Mouse (Mus musculus): ENCODE results near the gene Nif3l1. TPM values are rescaled to one million over a fixed set of nuclear protein-coding genes. Genes with fewer than 3 reads are reported as not detected.

Nif3l1 gene
- 16.2 TPM for polyA plus RNA-seq (2014; fragmentation: Illumina TruSeq; extraction: RNeasy Lipid Tissue Mini Kit (QIAGEN cat#74804); ENCODE audit: low read depth, low replicate concordance)

DNA sequence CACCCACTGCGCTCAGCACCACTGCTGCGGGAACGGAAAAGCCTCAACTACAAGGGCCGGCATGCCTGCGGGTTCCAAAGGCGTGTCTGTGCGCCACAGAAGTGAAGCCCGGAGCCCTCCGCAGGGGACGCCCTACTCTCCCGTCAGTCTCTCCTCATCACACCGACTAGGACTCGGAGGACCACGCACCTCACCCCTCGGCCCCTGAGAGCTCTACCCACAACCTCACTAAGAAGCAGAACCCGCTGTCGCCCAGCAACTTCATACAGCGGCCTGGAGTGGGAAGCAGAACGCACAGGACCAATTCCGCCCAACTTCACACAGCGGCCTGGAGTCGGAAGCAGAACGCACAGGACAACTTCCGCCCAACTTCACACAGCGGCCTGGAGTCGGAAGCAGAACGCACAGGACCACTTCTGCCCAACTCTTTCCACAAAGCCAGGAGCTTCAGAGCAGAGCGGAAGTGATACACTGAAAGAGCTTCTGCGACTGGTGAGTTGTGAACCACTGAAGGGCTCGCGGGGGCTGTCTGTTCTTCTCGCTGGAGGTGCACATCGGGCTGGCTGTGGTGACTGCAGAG, at the start of gene Nif3l1, which contains the start of gene Ppil3:
Gene Nif3l1 (plus strand): TSS at position 9 of the 580 bp plus-strand sequence.
Gene Ppil3 (minus strand): TSS at position 344 of the 580 bp plus-strand sequence.

DNA sequence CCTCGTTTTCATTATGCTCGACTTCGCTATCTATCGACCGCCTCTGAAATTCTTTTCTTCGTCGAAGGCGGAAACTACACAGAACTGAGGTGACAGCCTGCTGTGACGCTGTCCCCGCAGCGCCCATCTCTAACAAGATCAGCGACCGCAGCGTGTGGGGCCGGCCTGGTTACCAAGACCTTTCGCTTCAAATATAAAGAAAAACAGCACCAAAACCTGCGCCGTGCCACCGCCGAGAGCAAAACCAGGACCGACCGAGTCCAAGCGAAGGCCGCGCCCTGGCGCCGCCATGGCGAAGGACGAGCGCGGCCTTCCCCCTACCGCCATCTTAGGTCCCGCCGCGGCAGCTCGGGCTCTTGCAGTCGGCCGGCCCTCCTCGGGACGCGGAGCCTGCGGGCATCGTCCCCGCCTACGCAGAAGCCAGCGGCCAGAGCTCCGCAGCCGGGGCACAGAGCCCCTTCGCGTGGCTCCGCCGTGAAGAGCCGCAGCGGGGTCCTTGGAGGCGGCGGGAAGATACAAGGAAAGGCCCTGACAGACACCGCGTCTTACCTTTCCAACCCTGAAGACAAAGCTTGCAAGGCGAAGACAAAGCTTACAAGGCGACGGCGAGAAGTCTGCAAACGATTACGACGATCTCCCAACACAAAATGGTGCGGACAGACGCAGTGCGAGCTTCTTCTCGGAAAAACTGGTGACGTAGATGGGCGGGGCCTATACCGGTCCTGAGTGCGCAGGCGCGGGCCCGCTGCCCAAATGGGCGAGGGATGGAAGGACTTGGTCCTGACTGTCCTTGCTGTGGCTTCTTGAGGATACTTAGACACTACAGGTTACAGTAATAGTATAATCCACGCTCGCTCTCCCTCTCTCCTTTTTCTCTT, 21.3 kb upstream of the Nif3l1 start, which contains the start of gene Clk1:
Gene Clk1 (minus strand): TSS at position 696 of the 878 bp plus-strand sequence.

DNA sequence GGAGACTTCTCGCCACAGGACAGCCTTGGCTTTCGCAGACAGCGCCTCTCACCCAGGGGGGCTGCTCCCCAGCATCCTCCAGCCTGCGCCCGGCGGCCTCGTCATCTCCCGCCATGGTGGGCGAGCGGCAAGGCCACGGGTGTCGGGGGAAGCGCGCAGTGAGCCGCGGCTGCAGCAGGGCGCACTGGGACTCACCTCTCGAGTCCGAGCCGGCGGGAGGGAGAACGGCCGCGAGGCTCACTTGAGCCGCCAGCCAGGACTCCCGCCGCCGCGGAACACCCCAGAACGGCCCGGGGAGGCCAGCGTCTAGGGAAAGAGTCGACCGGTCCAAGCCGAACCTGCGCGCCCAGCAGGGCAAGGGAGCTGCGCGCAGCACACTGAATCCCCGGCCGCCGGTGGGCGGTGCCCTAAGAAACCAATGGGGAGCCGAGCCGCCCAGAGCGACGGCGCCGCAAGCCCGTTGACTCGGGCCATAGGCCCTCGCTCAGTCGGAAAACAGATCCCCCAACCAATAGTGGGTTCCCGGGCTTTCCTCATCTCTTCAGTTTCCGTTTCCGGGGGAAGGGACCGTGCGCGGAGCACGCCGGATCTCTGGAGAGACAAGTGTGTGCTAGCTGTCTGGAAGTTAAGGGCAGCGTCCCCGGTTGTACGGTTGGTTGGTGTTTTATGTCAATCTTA, 59.8 kb downstream of the Nif3l1 start, which contains the start of gene Orc2:
Gene Orc2 (minus strand): TSS at position 533 of the 678 bp plus-strand sequence.

Other genes starting within 250 kb of the Nif3l1 start
- gene Aox4, start 234.8 kb upstream of the Nif3l1 start, polyA plus RNA-seq (2014; fragmentation: Illumina TruSeq; extraction: RNeasy Lipid Tissue Mini Kit (QIAGEN cat#74804); ENCODE audit: low read depth, low replicate concordance) = not detected
- gene Aox2, start 166.8 kb upstream of the Nif3l1 start, polyA plus RNA-seq (2014; fragmentation: Illumina TruSeq; extraction: RNeasy Lipid Tissue Mini Kit (QIAGEN cat#74804); ENCODE audit: low read depth, low replicate concordance) = 0.08 TPM
- gene Bzw1, start 52.3 kb upstream of the Nif3l1 start, polyA plus RNA-seq (2014; fragmentation: Illumina TruSeq; extraction: RNeasy Lipid Tissue Mini Kit (QIAGEN cat#74804); ENCODE audit: low read depth, low replicate concordance) = 190 TPM
- 253 TPM for gene Clk1, start 21.1 kb upstream of the Nif3l1 start, polyA plus RNA-seq (2014; fragmentation: Illumina TruSeq; extraction: RNeasy Lipid Tissue Mini Kit (QIAGEN cat#74804); ENCODE audit: low read depth, low replicate concordance)
- gene Ppil3, start 335 bp downstream of the Nif3l1 start, polyA plus RNA-seq (2014; fragmentation: Illumina TruSeq; extraction: RNeasy Lipid Tissue Mini Kit (QIAGEN cat#74804); ENCODE audit: low read depth, low replicate concordance) = 54.1 TPM
- gene Orc2, start 60.0 kb downstream of the Nif3l1 start, polyA plus RNA-seq (2014; fragmentation: Illumina TruSeq; extraction: RNeasy Lipid Tissue Mini Kit (QIAGEN cat#74804); ENCODE audit: low read depth, low replicate concordance) = 9.9 TPM
- gene Fam126b, start 141.2 kb downstream of the Nif3l1 start, polyA plus RNA-seq (2014; fragmentation: Illumina TruSeq; extraction: RNeasy Lipid Tissue Mini Kit (QIAGEN cat#74804); ENCODE audit: low read depth, low replicate concordance) = 20.7 TPM
- 78.9 TPM for gene Ndufb3, start 141.2 kb downstream of the Nif3l1 start, polyA plus RNA-seq (2014; fragmentation: Illumina TruSeq; extraction: RNeasy Lipid Tissue Mini Kit (QIAGEN cat#74804); ENCODE audit: low read depth, low replicate concordance)